Mouse (Mus musculus): ENCODE measurements around the gene Cgnl1.

Gene Cgnl1

GRCm38 (mm10) chr9:71623871-71624569 is 147.4 kb downstream of the Cgnl1 start:
- DNase-seq (ENCODE audit: low read depth, low spot score): peak; percentile 82

- DNase-seq (ENCODE audit: low read depth, low spot score): no peak
Measured at GRCm38 (mm10) chr9:71622593-71622992, 148.8 kb downstream of the Cgnl1 start.

- DNase-seq (ENCODE audit: low read depth, low spot score): no peak
Measured at GRCm38 (mm10) chr9:71621968-71622367, 149.4 kb downstream of the Cgnl1 start.

- peak; percentile 23 for DNase-seq (ENCODE audit: low read depth, low spot score)
Measured at GRCm38 (mm10) chr9:71620116-71620515, 151.3 kb downstream of the Cgnl1 start.

- peak; percentile 61 for DNase-seq (ENCODE audit: low read depth, low spot score)
Measured at GRCm38 (mm10) chr9:71617363-71617762, 154.0 kb downstream of the Cgnl1 start.

GRCm38 (mm10) chr9:71616185-71616584 is 155.2 kb downstream of the Cgnl1 start:
- DNase-seq (ENCODE audit: low read depth, low spot score): peak; percentile 81

GRCm38 (mm10) chr9:71614643-71615042 is 156.8 kb downstream of the Cgnl1 start:
- peak; percentile 62 for DNase-seq (ENCODE audit: low read depth, low spot score)

GRCm38 (mm10) chr9:71612981-71613380 is 158.4 kb downstream of the Cgnl1 start:
- peak; percentile 64 for DNase-seq (ENCODE audit: low read depth, low spot score)

- no peak for DNase-seq (ENCODE audit: low read depth, low spot score)
Measured at GRCm38 (mm10) chr9:71611876-71612275, 159.5 kb downstream of the Cgnl1 start.

- no peak for DNase-seq (ENCODE audit: low read depth, low spot score)
Measured at GRCm38 (mm10) chr9:71609010-71609409, 162.4 kb downstream of the Cgnl1 start.

- DNase-seq (ENCODE audit: low read depth, low spot score): no peak
Measured at GRCm38 (mm10) chr9:71606296-71607057, 164.9 kb downstream of the Cgnl1 start.

GRCm38 (mm10) chr9:71604914-71605635 is 166.3 kb downstream of the Cgnl1 start:
- no peak for DNase-seq (ENCODE audit: low read depth, low spot score)

GRCm38 (mm10) chr9:71599861-71600260 is 171.5 kb downstream of the Cgnl1 start:
- no peak for DNase-seq (ENCODE audit: low read depth, low spot score)

GRCm38 (mm10) chr9:71596888-71597287 is 174.5 kb downstream of the Cgnl1 start:
- no peak for DNase-seq (ENCODE audit: low read depth, low spot score)

- no peak for DNase-seq (ENCODE audit: low read depth, low spot score)
Measured at GRCm38 (mm10) chr9:71592577-71593285, 178.7 kb downstream of the Cgnl1 start.

GRCm38 (mm10) chr9:71591938-71592548 is 179.4 kb downstream of the Cgnl1 start, which contains the start of gene Myzap:
Gene Myzap (minus strand): TSS chr9:71592360.
- DNase-seq (ENCODE audit: low read depth, low spot score): peak; percentile 54

GRCm38 (mm10) chr9:71591106-71591505 is 180.3 kb downstream of the Cgnl1 start:
- DNase-seq (ENCODE audit: low read depth, low spot score): no peak

- no peak for DNase-seq (ENCODE audit: low read depth, low spot score)
Measured at GRCm38 (mm10) chr9:71589771-71590170, 181.6 kb downstream of the Cgnl1 start.

GRCm38 (mm10) chr9:71588930-71589592 is 182.3 kb downstream of the Cgnl1 start:
- no peak for DNase-seq (ENCODE audit: low read depth, low spot score)

- no peak for DNase-seq (ENCODE audit: low read depth, low spot score)
Measured at GRCm38 (mm10) chr9:71586408-71586807, 185.0 kb downstream of the Cgnl1 start.

- DNase-seq (ENCODE audit: low read depth, low spot score): no peak
Measured at GRCm38 (mm10) chr9:71582771-71583170, 188.6 kb downstream of the Cgnl1 start.

Data from ES-CJ7 (cell line).